Comparison of ENCODE assay signal across 9 mouse cellular contexts in genomic region chr2:92915659-92916631, GRCm38 (mm10). TPM values are rescaled to one million over a fixed set of nuclear protein-coding genes. Genes with fewer than 3 reads are reported as not detected.
A peak's percentile ranks its signal among the peaks of the same experiment; 100 is the strongest.
DNase-seq lines count a peak whose midpoint lies in the region; ATAC-seq lines count a peak whose summit lies in the region.
"Had no signal": no experiment of that assay in that cellular context is flagged by ENCODE, and none has a peak within 500 bp of the region (broad histone marks: within the 10 kb centered on the region; RNA-seq: fewer than 3 reads in every experiment).

No protein-coding gene starts in this region.

- H3K27me3 ChIP-seq in liver, embryonic 11.5 days (replicated peaks; ENCODE audit: control insufficient read depth, insufficient read depth, low read length) = peaks cover 48% of the 10 kb centered on the region
- no peaks in the 10 kb centered on the region for H3K27me3 ChIP-seq in hindbrain, embryonic 15.5 days
- peaks cover 8% of the 10 kb centered on the region; the same call in 1 of the 2 replicates for H3K27me3 ChIP-seq in neural tube, embryonic 15.5 days (replicated peaks)

- ATAC-seq in liver, embryonic 11.5 days (replicated peaks; ENCODE audit: low FRiP score) = no peak
- no peak for ATAC-seq in hindbrain, embryonic 15.5 days (ENCODE audit: low FRiP score, low read depth)
- no peak for ATAC-seq in neural tube, embryonic 15.5 days (ENCODE audit: low FRiP score)
- ATAC-seq in megakaryocyte-erythroid progenitor cell, adult 5-6 weeks (replicated peaks; ENCODE audit: low FRiP score, low TSS enrichment, poor library complexity, severe bottlenecking) = no peak

- WGBS in liver, embryonic 11.5 days = 14% methylated on average over 9 of the region's 10 CpGs
- 9% methylated on average over 10 of the region's 10 CpGs for WGBS in hindbrain, embryonic 15.5 days
- 6% methylated on average over 10 of the region's 10 CpGs for WGBS in neural tube, embryonic 15.5 days

- no peaks in the 10 kb centered on the region for H3K9me3 ChIP-seq in liver, embryonic 11.5 days (ENCODE audit: control insufficient read depth, low read length)
- H3K9me3 ChIP-seq in hindbrain, embryonic 15.5 days = no peaks in the 10 kb centered on the region
- no peaks in the 10 kb centered on the region for H3K9me3 ChIP-seq in neural tube, embryonic 15.5 days (replicated peaks)

- H3K27ac ChIP-seq in liver, embryonic 11.5 days (ENCODE audit: low read depth, low read length) = no peak overlapping the region
- peak overlapping the region; percentile 60; the same call in 1 of the 2 replicates for H3K27ac ChIP-seq in hindbrain, embryonic 15.5 days (replicated peaks)
- peak overlapping the region; percentile 49; the same call in 1 of the 2 replicates for H3K27ac ChIP-seq in neural tube, embryonic 15.5 days (replicated peaks)
- H3K27ac ChIP-seq: liver, embryonic 14.5 days had no signal

- H3K36me3 ChIP-seq in liver, embryonic 11.5 days (ENCODE audit: control insufficient read depth, insufficient read depth, low read length) = no peaks in the 10 kb centered on the region
- no peaks in the 10 kb centered on the region for H3K36me3 ChIP-seq in hindbrain, embryonic 15.5 days
- no peaks in the 10 kb centered on the region for H3K36me3 ChIP-seq in neural tube, embryonic 15.5 days

- DNase-seq in liver, embryonic 11.5 days (ENCODE audit: low spot score) = no peak
- no peak for DNase-seq in liver
- peak; percentile 45 to 48 for DNase-seq in cerebellum, postnatal 14 days
- DNase-seq in ovary, postnatal 36 days (ENCODE audit: low spot score) = no peak
- DNase-seq in testis, postnatal 10 days (ENCODE audit: low spot score) = no peak

- no peak overlapping the region for H3K9ac ChIP-seq in liver, embryonic 11.5 days (ENCODE audit: low read depth, low read length)
- peak overlapping the region; percentile 48 for H3K9ac ChIP-seq in hindbrain, embryonic 15.5 days
- peak overlapping the region; percentile 68 for H3K9ac ChIP-seq in neural tube, embryonic 15.5 days (replicated peaks)
- H3K9ac ChIP-seq: liver, embryonic 14.5 days had no signal

- 0 out of 2 replicates have a peak, but pooled peaks cover 3% of the 10 kb centered on the region for H3K4me1 ChIP-seq in liver, embryonic 11.5 days (replicated peaks; ENCODE audit: control insufficient read depth, insufficient read depth, low read length)
- peaks cover 70% of the 10 kb centered on the region for H3K4me1 ChIP-seq in hindbrain, embryonic 15.5 days (replicated peaks)
- H3K4me1 ChIP-seq in neural tube, embryonic 15.5 days = peaks cover 73% of the 10 kb centered on the region

- no peak overlapping the region; the same call in 1 of the 2 replicates for H3K4me3 ChIP-seq in liver, embryonic 11.5 days (ENCODE audit: low read depth, low read length)
- peak overlapping the region; percentile 44 for H3K4me3 ChIP-seq in hindbrain, embryonic 15.5 days
- H3K4me3 ChIP-seq in neural tube, embryonic 15.5 days (replicated peaks) = peak overlapping the region; percentile 54

- peak overlapping the region; percentile 67 for H3K4me2 ChIP-seq in liver, embryonic 11.5 days
- H3K4me2 ChIP-seq in hindbrain, embryonic 15.5 days = peak overlapping the region; percentile 61
- H3K4me2 ChIP-seq in neural tube, embryonic 15.5 days = peak overlapping the region; percentile 83

RNA-seq across cellular contexts. Expression of gene Syt13, which starts 1.0 kb away (rescaled TPM):
- 0.71 and 0.78 TPM in 2 replicates for polyA plus RNA-seq in liver, embryonic 11.5 days (2014; fragmentation: Nextera tagmentation; extraction: Ambion mirVana)
- 46.5 and 49.9 TPM in 2 replicates for polyA plus RNA-seq in hindbrain, embryonic 15.5 days (2015; fragmentation: Nextera tagmentation; extraction: Ambion mirVana)
- 43.6 and 46.0 TPM in 2 replicates for polyA plus RNA-seq in neural tube, embryonic 15.5 days (2015; fragmentation: Nextera tagmentation; extraction: Ambion mirVana)
- total RNA-seq in megakaryocyte-erythroid progenitor cell, adult 5-6 weeks (2014; fragmentation: Nextera tagmentation) = not detected in 2 replicates
- total RNA-seq in megakaryocyte-erythroid progenitor cell, adult 5-6 weeks (2017) = not detected in 2 replicates

Comparison
In these comparisons a context has a peak if more than half of its experiments do, and no peak if none do; other contexts are left out.
1. DNase-seq: peak in cerebellum, postnatal 14 days (2 of 2); none in liver, embryonic 11.5 days (single experiment), liver (single experiment), ovary, postnatal 36 days (single experiment) and testis, postnatal 10 days (single experiment).
2. RNA of gene Syt13, which starts 1.0 kb away (polyA plus RNA-seq): 46.5 to 49.9 TPM in hindbrain, embryonic 15.5 days and 43.6 to 46.0 TPM in neural tube, embryonic 15.5 days; 0.71 to 0.78 TPM in liver, embryonic 11.5 days; every median in the first group is over 10 times any median in the second.
3. Peak in every context shown above with its lines, with median percentiles within 50 percentile points of each other: H3K4me2 ChIP-seq.